Mouse (Mus musculus): ENCODE results near the gene Cmya5.

Cmya5 gene

DNA sequence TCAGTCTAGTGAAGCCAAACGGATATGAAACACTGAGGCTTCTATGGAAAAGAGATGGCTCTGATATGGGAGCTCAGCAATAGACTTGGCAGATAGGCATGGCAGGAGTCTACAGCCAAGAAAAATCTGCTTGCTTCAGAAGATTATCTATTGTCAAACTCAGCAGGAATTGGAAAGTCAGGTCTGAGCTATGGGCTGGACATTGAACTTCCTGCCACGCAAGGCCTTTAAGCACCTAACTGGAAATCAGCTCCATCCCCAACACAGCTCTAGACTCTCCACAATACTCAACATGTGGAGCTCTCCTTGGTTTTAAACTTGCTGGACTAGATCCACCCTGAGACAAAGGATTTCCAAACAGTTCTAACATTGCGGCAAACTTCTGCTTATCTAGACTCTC lies 84.1 kb downstream of the Cmya5 start:
- DNase-seq: peak; percentile 33

DNA sequence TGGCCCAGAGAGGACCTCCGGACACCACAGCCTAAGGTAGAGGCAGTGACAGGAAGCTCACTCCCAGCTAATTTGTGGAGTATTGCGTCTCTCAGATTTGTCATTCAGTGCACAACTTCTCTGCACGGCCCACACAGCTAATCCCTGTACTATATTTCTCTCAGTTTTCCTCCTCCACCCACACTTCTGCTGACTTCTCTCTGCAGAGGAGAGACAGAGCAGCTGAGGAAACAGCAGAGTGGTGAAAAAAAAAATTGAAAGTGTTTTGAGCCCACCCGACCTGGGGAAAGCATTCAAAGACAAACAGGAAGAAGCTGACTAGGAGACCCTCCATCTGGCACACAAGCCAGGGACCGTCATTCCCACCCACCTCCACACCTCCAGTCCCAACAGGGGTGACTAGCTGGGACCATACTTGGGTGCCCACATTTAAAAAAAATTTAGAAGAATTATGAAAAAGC lies 85.9 kb downstream of the Cmya5 start:
- peak; percentile 34 for DNase-seq

DNA sequence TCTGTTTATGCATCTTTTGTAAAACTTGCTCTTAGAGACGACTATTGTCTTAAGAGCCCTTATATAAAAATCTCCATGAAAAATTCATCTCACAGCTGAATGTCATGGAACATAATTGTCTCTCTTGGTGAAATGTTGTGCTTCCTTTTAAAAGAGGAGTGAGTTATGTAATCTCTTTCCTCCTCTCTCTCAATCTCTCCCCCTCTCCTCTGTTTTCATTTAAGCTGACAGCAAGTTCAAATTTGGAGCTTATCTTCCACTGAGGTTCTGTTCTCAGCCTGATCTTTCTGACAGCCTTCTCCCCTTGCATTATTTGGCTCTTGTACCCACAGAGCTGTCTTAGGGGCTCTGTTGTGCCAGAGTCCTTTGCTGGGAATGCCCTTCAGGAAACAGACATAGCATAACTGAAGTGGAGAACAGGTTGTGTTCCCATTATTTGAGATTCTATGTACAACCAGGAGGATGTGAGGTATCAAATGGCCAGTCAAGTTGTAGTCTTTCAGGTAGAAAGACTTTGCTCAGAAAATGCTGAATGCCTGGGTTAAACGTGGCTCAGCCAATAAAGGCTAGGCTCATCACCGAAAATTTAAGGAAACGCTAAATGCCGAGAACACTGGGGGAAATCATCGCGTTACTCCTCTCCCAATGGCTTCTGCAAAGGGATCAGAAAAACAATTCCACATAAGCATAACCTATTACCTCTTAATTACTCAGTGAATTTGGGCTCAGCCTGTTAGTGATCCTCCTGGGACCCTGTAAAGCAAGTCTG lies 86.8 kb downstream of the Cmya5 start:
- peak; percentile 56 for DNase-seq

DNA sequence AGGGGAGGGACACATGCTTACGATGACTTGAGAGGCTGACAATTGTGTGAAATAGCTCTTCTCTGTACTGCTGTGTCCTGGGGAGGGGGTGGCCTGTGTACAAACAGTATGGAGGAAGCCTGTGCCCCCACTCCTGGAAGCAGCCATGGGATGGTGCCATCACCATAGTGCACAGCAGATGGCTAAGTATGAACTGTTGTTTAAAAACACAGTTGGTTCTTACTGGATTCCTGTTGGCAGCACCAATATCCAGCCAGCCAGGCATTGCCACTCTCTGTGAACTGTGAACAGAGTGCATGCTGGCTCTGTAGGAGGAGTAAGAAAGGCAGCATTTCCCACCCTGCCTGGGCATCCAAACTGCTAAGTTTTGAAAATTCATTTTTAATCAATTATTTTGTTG lies 88.4 kb downstream of the Cmya5 start:
- peak; percentile 74 for DNase-seq

DNA sequence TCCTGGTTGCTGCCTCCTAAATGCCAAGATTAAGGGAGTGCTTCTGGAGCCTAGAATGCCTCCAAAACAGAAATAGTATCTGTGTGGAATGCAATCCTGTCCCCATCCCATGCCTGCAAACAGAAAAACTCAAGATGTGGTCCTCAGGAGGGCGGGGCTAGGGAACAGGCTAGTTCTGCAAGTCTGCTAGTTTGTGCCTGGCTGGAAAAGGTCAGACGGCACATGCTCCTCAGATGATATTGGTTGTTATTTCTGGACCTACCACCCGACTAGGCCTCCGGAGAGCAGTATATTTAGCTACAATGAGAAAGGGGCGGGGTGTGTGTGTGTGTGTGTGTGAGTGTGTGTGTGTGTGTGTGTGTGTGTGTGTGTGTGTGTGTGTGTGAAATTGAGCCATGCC lies 93.0 kb downstream of the Cmya5 start:
- peak; percentile 95 for DNase-seq

DNA sequence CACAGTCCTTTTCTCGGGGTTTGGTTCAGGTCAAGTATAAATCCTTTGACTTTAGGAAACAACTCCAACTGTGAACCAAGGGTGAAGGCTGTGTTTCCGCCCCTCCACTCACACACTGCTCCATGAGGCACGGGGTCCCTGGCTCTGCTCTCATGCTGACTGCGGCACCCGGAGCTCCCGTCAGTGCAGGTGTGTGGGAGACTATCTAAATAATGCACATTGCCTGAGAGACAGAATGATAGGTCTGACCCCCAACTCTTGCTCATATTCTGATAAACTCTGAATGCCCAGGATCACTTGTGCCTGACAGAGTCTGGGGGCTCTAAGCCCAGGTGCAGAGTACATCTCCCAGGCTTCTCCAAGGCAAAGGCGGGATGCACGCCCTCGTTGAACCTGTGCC lies 103.5 kb downstream of the Cmya5 start:
- peak; percentile 66 for DNase-seq

DNA sequence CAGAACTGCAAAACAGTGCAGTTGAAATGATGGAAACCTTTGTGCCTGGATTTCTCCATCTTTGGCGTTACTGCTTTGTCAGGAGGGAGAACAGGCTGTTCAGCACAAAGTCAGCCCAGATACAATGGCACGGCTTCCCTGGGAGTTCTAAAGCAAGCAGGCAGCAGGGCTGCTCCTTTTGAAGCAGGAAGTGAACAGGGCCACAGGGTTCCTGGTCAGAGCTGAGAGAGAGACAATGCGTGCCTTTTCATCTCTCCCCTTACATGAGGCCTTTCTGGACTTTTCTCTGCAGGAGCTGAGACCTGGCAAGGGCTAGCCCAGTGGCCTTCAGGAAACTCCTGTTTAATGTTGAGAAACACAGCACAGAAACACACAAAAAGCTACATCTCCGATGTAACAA lies 108.3 kb downstream of the Cmya5 start:
- DNase-seq: peak; percentile 49

DNA sequence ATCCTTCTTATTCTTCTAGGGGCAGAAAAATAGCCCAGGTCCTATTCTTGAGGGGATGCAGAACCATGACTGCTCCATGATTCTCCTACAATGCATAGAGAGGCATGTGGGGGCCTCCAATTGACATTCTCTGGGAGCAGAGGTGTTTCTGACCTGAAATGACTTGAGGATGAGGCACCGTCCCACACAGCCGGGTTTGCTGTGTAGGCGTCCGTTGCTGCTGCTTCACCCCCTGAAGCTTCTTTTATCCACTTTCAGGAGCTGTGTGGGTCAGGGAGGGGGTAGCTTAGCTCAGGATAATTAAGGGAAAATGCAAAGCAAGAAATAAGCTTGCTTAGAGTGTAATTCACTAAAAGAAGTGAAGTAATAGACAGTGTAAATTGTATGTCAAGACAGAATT lies 115.2 kb downstream of the Cmya5 start:
- DNase-seq: peak; percentile 74

DNA sequence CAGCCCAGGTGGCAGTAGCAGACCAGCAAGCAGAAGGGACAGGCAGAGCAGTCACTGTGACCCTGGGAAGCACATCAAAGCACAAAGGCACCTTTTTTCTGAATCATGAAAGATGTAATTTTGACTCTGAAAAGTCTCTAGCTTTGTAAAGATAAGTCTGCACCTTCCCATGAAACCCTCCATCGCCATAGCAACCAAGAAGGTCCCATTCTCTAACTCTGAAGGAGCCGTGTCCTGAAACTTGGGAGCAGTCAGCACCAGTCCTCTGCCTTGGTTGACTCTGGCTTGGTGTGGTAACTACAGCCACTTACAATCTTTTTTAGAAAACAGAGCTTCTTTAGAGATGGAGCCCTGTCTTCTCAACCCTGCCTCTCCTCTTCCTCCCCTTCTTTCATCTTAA lies 119.7 kb downstream of the Cmya5 start:
- DNase-seq: no peak

DNA sequence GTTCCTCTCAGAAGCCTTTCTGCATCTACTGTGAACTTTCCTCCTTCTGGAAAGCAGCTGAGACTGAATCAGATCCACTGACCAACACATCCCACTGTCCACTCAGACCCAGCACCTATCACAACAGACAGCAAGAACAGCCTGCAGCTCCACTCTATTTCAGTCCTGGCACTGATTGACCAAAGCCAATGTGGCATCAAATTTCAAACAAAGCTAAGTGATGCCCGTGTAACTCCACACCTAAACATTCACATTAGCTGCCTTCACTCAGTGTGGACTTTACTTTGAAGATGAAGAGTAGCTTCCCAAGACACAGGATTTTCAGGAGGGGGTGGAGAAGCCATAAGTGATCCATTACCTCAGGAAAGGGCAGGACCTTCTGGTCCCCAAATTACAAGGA lies 122.4 kb downstream of the Cmya5 start:
- DNase-seq: peak; percentile 85

DNA sequence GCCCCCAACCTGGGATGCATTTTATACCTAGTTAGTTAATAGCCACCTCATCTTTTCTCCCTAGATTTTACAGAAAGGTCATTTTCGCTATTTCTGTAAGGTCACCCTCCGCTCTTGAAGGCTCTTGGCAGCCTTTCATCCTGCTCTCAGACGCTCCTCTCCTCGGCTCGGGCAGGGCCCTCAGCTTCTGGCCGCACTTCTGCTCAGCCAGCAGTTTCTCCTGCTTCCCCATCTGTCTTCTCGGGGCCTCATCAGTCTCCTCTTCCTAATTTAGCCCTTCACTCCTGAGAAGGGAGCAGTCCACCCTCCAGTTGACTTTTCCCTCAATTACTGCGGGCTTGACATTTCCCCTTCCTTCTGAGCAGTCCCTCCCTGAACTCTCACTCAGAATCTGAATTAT lies 131.6 kb downstream of the Cmya5 start:
- DNase-seq: peak; percentile 89

DNA sequence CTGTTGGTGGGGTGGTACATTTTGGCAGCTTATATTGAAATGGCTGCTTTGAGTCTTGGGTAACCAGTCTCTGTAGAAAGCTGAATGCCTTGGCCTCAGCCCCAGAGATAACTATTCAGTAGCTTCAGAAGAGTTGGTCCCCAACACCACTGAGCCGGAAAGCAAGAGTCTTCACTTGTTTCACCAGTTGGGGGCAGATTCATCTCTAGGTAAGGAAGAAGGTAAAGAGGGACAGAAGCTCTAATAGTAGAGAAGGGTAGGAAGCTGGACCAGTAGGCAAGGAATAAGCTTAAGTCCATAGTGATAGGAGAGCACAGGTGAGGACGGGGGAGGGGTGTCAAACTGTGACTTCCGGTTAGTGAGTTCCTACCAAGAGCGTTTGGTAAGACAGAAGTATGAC lies 133.2 kb downstream of the Cmya5 start:
- peak; percentile 21 for DNase-seq

DNA sequence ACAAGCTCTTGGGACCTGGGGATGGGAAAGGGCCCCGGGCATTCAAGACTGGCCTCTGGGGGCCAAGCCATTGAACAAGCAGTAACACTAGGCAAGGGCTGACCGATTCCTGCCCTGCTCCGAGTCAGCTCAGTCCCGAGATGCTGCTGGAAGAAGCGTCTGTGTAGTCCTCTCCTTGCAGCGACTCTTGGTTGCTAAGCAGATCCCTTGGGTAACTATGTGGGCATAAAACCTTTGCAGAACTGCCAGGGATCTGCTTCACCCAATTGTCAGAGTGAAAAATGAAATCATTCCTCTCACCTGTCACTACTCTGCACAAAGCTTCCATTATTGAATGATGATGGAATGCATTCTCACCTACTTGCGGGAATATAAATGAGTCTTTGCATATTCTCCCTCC lies 134.0 kb downstream of the Cmya5 start:
- peak; percentile 79 for DNase-seq

DNA sequence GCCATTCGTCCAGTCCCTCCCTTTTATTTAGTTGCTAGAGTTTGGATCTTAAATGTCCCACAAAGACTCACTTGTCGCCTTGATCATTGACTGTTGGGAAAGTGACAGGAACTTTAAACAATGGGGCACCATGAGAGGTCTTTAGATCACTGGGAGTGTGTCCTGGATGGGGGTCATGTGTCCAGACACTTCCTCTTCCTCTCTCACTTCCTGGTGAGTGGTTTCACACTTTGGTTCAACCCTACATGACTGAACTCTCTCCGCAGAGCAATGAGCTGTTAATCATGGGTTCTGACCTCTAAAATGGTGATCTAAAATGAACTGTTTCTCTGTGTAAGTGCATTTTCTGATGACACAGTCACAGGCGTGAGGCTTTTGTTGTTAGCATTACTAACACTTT lies 137.4 kb downstream of the Cmya5 start:
- DNase-seq: peak; percentile 54

DNA sequence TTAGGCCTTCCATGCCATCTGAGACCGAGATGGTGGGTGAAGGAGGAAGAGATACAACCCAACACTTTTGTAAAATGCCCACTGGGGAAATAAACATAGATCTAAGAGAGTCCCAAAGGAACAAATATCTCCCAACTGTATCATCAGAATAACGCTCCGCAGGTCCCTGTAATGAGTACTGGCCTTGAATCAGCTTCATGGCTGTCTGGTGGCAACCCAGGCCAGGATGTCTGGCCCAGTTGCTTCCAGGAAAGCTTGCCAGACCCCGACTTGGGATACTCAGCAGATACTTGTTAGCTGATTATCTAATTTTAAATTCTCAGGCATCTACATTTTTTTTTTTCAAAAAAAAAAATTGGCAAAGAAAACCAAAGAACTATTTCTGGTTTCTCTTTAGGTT lies 138.2 kb downstream of the Cmya5 start:
- DNase-seq: peak; percentile 75

DNA sequence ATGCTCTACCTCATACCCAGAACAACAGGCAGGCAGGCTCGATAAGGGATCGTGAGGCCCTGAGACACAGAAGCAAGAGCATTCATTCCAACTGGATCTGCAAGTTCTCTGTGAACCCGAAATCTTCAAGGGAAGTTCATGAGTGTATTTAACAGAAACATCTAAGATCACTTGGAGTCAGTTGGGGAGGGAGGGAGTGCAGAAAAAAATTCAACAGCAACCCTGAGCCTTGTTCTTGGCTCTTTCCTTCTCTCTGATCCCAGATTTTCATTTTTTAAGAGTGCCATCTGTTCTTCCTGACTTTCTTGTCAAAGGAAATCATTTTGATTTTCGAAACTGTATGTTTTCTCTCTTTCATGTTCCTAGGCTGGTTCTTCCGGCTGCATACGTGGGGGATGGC lies 140.5 kb downstream of the Cmya5 start:
- DNase-seq: no peak

DNA sequence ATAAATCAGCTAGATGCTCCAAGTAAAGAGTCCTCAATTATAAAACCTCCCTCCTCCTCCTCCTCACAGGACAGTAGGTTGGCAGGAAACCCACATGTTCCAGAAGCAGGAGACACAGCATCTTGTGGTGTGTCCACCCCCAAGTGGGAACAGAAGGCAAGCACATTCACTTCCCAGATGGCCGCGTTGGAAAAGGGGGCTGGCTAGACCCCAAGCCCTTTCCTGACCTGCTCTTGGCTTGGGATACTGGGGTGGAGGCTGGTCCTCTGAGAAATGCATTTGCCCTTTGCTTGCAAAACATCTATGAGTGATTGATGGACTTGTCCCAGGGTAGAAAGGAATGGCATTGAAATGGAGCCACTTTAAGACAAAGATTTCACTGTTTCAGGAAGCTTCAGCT lies 142.1 kb downstream of the Cmya5 start:
- peak; percentile 87 for DNase-seq

DNA sequence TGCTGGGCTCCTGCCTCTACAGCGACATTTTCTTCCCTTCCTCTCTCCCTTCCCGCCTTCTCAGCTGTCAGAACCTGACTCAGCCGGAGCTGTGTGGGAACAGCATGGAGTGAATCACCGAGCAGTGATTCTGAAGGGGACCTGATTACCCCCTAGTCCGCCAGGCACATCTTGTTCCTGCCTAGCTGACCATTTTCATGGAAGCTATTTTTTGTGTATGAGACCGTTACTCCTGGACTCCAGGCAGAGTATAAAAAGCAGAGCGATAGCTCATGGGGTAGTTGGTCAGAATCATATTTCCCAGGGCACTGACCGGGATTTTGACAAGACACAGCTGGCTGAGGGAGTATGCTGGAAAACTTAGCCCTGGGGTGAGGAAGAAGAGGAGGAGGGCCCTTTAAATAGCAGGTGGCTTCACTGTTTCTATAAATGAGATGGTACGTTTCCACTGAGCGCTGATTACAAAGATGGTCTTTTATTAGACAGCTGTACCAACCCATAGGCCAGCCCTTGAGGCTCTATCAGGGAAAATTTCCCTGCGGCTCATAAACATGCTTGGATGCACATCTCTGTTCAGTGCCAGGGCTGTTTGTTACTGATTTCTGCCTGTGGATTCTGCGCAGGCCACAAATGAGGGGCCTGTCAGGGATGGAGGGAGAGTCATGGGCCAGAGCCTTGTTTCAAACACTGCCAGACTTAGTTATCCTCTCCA lies 143.7 kb downstream of the Cmya5 start:
- peak; percentile 89 for DNase-seq

DNA sequence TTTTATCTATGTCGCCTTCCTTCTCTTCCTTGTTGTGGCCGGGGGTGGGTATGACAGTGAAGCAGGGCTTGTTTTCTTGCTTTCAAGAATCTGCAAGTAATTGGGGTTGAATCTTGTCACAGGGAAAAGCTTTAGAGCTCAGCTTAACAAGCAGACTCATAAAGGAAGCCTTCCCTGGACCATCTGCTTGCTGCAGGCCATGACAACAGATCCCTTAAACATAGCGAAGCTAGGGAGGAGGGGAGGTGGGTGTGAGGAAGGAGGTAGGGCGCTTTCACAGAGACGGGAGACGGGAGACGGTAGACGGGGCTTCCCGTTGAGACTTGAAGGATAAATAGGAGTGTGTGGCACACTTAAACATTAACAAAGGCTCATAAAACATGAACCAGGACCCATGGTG lies 144.7 kb downstream of the Cmya5 start:
- peak; percentile 67 for DNase-seq

DNA sequence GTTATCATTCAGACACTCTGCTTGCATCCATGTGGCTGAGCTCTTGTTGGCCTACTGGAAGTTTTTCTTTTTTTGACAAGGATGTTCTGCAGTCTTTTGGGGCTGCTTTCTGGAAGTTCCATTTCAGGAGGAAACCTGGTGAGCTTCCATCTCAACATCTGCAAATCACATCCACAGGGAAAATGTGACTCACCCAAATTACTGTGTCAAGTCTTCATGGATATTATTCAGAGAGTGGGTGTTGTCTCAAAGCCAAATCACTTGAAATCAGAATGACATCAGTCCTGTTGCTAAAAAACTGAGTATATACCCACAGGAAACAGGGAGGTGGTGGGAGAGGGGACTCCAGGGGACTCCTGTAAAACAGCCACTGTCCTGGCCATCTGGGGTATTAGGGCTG lies 149.8 kb downstream of the Cmya5 start:
- DNase-seq: peak; percentile 88

DNA sequence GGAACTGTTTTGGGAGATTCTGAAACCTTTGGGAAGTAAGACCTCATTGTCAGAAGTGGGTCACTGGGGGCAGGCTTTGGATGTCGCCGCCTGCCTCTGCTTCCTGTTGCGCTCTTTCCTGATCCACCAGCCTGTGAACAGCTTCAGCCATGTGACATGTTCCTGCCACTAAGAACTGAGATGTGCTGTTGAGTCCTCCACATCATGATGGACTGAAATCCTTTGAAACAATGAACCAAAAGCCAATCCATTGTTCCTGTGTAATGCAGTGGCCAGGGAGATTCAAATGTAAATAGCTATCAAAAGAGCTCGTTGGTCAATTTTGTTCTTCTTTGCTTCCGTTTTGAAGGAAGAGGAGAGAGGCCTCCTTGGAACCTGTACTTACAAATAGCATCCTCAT lies 151.7 kb downstream of the Cmya5 start:
- DNase-seq: peak; percentile 53
